Mouse (Mus musculus): ENCODE results near the gene D230025D16Rik. TPM values are rescaled to one million over a fixed set of nuclear protein-coding genes. Genes with fewer than 3 reads are reported as not detected.

Gene D230025D16Rik
- total RNA-seq, 4 experiments from 2014 or later: 14.4 to 20.9 (median 17.4) TPM

DNA sequence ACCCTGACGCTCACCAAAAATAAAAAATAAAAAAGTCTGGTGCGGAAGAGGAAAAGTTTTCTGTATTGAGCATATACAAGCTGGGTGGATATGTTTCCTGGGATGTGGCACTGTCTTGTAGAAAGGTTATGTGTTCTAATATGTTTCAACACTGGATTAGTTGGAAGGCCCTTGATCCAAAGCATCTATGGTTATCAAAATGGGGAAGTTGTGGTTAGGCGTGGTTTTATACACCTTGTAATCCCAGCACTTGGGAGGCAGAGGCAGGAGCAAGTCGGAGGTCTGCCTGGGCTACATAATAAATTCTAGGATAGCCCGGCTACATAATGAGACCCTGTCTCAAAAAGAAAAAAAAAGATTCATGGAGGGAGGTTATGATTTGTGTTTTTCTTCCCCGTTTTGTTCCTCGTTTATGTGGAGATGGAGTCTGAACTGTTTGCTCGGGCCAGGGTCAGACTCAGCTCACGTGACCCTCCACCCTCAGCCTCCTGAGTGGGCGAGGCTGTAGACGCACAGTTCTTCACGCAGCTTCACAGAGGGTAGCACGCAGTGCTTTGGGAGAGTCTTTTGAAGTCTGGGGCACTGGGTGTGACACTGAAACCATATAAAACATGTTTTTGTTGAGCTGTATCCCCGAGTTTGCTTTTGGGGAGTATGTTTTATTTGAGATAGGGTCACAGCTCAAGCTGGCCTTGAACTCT is 12.6 kb downstream of the D230025D16Rik start:
- no peak for DNase-seq (ENCODE audit: low spot score)

GRCm38 (mm10) chr8:105241016-105241415 is 16.1 kb downstream of the D230025D16Rik start:
- DNase-seq (ENCODE audit: low spot score): no peak

GRCm38 (mm10) chr8:105251954-105252353 is 27.0 kb downstream of the D230025D16Rik start:
- no peak for DNase-seq (ENCODE audit: low spot score)

GRCm38 (mm10) chr8:105252680-105253537 is 28.0 kb downstream of the D230025D16Rik start:
- no peak for DNase-seq (ENCODE audit: low spot score)

GRCm38 (mm10) chr8:105253766-105254151 is 28.8 kb downstream of the D230025D16Rik start:
- DNase-seq (ENCODE audit: low spot score): no peak

DNA sequence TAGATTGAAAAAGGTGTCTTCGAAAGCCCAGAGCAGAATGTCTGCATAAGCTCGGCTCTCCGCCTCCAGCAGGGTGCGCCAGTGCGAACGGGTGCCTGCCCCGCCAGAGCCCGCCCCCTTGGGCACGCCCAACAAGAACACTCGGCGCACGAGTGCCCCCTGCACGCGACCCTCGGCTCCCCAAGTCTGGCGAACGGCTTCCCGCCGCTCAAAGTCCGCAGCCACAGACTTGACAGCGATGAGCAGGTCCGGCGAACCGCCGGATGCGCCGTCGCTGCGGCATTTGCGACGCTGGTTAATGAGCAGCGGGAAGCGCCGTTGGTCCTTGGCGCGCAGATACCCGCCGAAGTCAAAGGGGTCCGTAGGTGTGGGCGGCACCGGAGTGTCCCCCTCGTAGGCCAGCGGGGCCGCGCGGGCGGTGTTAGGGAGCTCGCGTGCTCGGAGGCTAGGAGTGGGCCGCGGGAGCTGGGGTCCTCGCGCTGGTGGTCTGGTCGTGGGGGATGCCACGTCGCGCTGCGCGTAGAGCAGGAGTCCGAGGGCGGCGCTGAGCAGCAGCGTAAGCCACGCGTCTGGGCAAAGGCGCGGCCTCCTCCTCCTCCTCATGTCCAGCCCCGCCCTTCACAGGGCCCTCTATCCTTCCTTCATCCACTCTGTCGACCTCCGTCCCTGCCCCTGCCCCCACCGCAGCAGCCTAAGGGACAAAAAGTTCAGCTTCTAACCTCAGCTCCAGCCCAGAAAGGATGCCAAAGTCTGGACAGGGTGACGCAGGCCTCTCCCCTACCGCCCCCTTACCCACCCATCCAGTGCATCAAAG is 29.4 kb downstream of the D230025D16Rik start:
- peak; percentile 85 for DNase-seq (ENCODE audit: low spot score)

GRCm38 (mm10) chr8:105254966-105255350 is 30.0 kb downstream of the D230025D16Rik start, which contains the start of gene B3gnt9:
B3gnt9 (minus strand) TSS chr8:105255153.
- DNase-seq (ENCODE audit: low spot score): peak; percentile 73

- DNase-seq (ENCODE audit: low spot score): no peak
Observed at GRCm38 (mm10) chr8:105257318-105258114, 32.6 kb downstream of the D230025D16Rik start.

DNA sequence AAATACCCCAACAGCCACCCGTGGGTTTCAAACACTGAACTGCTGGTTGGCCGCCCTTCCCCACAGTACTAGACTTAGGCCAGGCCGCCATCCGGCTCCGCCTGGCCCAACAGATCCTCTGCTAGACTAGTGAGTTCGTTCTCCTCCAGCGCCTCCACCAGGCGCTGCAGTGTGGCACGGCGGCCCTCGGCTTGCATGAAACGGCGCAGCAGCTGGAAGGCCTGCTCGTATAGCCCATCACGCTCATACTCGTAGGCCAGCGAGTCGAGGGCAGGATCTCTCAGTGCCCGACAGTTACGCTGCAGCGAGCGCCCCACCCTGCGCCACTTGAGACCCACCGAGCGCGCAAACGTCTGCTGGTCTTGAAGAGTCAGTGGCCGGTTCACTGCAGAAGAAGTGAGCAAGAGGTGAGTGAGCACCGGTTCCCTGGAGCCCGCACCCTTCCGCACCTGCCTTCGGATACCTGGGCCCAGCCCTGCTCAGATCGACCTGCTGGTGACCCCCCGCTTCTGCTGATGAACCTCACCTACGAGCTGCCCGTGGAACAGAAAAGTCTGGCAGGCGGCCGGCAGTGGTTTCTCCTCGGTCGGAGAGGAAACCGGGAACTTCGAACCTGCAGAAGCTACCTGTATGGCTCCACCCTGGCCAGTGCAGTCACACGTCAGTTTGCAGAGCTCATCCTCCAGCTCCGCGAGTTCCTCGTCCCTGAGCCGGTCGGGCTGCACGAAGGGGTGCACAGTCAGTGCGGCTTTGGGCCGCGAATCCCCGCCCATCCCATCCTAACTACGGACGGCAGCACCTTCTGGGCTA is 34.2 kb downstream of the D230025D16Rik start:
- DNase-seq (ENCODE audit: low spot score): no peak

DNA sequence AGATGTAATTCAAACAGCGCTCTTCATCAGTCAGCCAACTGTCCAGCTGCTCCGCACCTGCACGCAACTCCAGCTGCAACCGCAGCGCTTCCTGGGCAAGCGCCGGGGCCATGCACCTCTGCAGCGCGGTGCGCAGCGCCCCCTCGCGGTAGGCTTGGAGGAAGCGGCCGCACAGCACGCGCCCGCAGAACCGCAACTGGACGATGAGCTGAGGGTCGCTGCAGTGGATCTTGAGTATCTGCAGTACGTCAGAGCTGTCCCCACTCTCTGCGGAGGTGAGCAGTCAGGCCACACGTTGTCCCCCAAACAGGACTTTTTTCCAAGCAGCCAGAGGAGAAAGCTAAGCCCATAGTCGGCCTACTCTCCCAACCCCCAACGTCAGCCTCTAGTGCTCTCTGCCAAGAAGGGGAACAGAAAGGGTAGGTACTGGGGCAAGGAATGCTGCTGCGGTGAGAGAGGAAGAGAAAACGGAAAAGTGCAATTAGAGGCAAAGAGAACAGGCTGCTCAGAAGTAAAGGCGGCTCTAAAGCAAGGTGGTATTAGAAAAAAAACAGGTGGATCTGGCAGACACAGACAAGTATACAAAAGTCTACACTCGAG is 34.9 kb downstream of the D230025D16Rik start:
- DNase-seq (ENCODE audit: low spot score): no peak

- DNase-seq (ENCODE audit: low spot score): no peak
Observed at GRCm38 (mm10) chr8:105260371-105261099, 35.6 kb downstream of the D230025D16Rik start.

DNA sequence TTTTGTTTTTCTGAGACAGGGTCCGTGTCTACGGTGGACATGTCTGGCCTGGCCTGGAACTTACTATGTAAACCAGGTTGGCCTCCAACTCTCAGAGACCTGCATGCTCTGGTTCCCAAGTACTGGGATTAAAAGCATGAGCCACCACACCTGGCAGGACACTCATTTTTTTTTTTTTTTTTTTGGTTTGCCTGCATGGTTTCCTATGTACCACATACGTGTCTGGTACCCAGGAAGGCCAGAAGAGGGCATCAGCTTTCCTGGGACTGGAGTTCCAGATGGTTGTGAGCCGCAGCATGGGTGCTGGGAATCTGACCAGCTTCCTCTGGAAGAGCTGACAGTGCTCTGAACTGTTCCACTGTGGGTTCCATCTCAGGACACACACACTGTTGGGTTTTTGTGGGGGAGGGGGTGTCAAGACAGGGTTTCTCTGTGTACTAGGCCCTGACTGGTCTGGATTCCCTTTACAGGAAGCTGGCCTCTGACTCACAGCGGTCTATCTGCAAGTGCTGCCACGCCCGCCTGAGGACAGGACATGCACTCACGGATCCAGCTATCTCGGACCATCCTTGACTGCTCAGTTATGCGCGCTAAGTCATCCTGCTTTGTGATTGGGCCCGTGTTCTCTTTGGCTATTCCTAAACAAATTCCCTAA is 36.5 kb downstream of the D230025D16Rik start:
- no peak for DNase-seq (ENCODE audit: low spot score)

DNA sequence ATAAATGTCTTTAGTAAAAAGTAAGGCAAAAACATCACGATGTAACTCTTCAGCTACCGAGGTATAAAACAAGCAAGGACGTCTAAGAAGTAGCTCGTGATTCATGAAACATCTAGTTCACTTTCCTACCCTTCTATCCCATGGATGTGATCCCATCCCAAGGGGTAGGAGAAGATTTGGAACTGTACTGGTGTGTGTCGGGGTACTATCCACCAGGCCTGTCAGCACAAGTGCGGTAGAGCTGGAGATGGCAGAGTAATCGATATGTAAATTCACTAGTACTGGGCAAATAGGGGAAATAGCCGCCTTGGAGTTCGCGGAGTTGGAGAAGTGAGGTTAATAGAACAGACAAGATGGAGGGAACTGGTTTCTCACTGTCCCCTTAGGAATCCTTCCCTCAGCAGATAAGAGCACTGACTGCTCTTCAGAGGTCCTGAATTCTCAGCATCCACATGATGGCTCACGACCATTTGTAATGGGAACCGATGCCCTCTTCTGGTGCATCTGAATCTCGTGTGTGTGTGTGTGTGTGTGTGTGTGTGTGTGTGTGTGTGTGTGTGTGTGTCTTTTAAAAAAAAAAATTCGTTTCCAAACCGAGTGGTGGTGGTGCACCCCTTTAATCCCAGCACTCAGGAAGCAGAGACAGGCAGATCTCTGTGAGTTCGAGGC is 38.4 kb downstream of the D230025D16Rik start:
- no peak for DNase-seq (ENCODE audit: low spot score)

DNA sequence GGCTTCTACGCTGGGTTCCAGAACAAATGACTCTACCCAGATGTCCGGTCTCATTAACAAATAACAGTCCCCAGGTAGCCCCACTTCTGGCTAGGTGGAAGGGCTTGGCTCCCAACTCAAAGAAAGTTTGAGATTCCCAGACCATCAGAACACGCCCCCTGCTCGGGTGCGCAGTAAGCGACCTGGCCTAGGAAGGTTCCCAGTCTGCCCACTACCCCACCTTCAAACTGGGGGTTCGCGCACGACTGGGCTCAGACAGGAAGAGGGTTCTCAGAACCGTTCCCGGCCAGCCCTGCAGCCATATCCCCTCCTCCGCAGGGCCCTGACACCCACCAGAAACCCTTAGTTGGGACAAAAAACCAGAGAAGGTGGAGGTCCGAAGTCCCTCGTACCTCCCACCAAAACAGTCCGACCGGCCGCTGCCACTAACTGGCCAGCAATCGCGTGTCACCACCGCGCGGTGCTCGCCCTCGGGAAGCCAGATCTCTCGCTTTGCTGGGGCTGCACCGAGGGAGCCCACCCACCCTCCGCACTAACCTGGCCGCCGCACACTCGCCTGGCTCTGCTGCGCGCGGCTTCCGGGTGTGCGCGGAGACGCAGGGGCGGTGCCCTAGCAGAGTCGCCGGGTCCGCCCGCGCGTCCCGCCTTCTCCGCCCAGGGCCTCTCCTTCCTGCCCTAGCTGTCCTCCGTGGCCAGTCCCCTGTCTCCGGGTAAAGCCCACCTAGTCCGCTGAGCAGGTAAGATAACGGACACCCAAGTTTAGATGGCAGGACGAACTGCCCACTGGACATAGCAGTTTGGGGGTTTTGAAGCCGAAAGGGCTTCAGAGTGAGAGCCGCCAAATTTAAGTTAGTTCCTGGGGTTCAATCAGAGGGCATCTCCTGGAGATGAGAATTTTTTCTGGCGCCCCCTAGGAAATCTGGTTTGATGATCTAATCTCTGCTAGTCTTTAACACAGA is 39.4 kb downstream of the D230025D16Rik start, which contains the start of the genes Tradd and Fbxl8:
Gene Tradd, minus strand, starts transcription at position 586 of the 959 bp plus-strand sequence.
Gene Fbxl8, plus strand, starts transcription at position 625 of the 959 bp plus-strand sequence.
- DNase-seq (ENCODE audit: low spot score): peak; percentile 78

GRCm38 (mm10) chr8:105265128-105265527 is 40.2 kb downstream of the D230025D16Rik start:
- DNase-seq (ENCODE audit: low spot score): no peak

GRCm38 (mm10) chr8:105266775-105267174 is 41.8 kb downstream of the D230025D16Rik start:
- no peak for DNase-seq (ENCODE audit: low spot score)

All from heart, adult 8-10 months (tissue).